Mouse (Mus musculus) liver, adult 2 months (tissue): ENCODE results near the gene Sp1.

Experiments used
- CTCF ChIP-seq: fragments of 200-500 bp; IDR thresholded peaks from 2 replicates; pipeline ENCODE4 v1.5.1; 2011; ENCODE audit warnings: low read depth, low read length, control low read depth
- POLR2A ChIP-seq: fragments of 200-500 bp; IDR thresholded peaks from 2 replicates; pipeline ENCODE4 v1.6.1; 2011; ENCODE audit warnings: low read length, control low read depth; ENCODE audit not compliant: insufficient read depth; ENCODE audit errors: extremely low read depth

GRCm38 (mm10) chr15:102455993-102456392, 50.0 kb downstream of the Sp1 start:
- TF ChIP-seq CTCF (peak; percentile 74), POLR2A (no peak)
